Comparison of ENCODE assay signal across 7 mouse cellular contexts in the genomic region with DNA sequence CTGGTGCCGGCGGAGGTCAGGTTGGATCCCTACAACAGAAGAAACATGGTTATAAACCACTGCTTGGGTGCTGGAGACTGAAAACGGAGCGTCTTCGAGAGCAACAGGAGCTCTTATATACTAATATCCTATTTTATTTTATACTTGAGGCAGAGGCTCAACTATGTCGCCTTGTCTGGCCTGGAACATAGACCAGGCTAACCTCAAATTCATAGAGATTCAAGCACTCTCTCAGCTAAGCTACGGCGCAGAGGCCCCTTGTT. TPM values are rescaled to one million over a fixed set of nuclear protein-coding genes. Genes with fewer than 3 reads are reported as not detected.
DNase-seq lines count a peak whose midpoint lies in the region; ATAC-seq and TF ChIP-seq lines count a peak whose summit lies in the region.

No protein-coding gene starts in this region.

- H3K27ac ChIP-seq in lung, postnatal 0 days (ENCODE audit: low read length): no peak overlapping the region
- no peak overlapping the region for H3K27ac ChIP-seq in forebrain, embryonic 11.5 days (ENCODE audit: low read depth, low read length)
- H3K27ac ChIP-seq in liver, embryonic 11.5 days (ENCODE audit: low read depth, low read length): no peak overlapping the region
- H3K27ac ChIP-seq in stomach, embryonic 16.5 days (ENCODE audit: low read length): no peak overlapping the region

- WGBS in lung, postnatal 0 days: 37% methylated on average over 8 of the region's 8 CpGs
- WGBS in forebrain, embryonic 11.5 days: 67% methylated on average over 8 of the region's 8 CpGs
- 45% methylated on average over 8 of the region's 8 CpGs for WGBS in liver, embryonic 11.5 days
- 52% methylated on average over 8 of the region's 8 CpGs for WGBS in stomach, embryonic 16.5 days

- TF ChIP-seq CTCF in lung, postnatal 0 days (IDR thresholded peaks at IDR 0.05): no peak

- no peaks in the 10 kb centered on the region for H3K9me3 ChIP-seq in lung, postnatal 0 days (ENCODE audit: low read length)
- no peaks in the 10 kb centered on the region for H3K9me3 ChIP-seq in forebrain, embryonic 11.5 days (ENCODE audit: control insufficient read depth, low read length)
- H3K9me3 ChIP-seq in liver, embryonic 11.5 days (ENCODE audit: control insufficient read depth, low read length): no peaks in the 10 kb centered on the region
- H3K9me3 ChIP-seq in stomach, embryonic 16.5 days (replicated peaks; ENCODE audit: control insufficient read depth, low read length): peaks cover 4% of the 10 kb centered on the region; the same call in 1 of the 2 replicates

- TF ChIP-seq EP300 in lung, postnatal 0 days (IDR thresholded peaks at IDR 0.05): no peak

- peak overlapping the region; percentile 56 for H3K4me3 ChIP-seq in lung, postnatal 0 days (ENCODE audit: low read depth, low read length)
- H3K4me3 ChIP-seq in forebrain, embryonic 11.5 days (ENCODE audit: low read depth, low read length): peak overlapping the region; percentile 65
- H3K4me3 ChIP-seq in liver, embryonic 11.5 days (ENCODE audit: low read depth, low read length): peak overlapping the region; percentile 77
- peak overlapping the region; percentile 89 for H3K4me3 ChIP-seq in stomach, embryonic 16.5 days (replicated peaks; ENCODE audit: low read length)

- peak; percentile 37 for DNase-seq in lung, postnatal 0 days (ENCODE audit: low spot score)
- no peak for DNase-seq in lung, postnatal 25 days (ENCODE audit: low spot score)
- DNase-seq in forebrain, embryonic 11.5 days (ENCODE audit: low spot score): no peak
- DNase-seq in liver, embryonic 11.5 days (ENCODE audit: low spot score): no peak
- no peak for DNase-seq in spleen, postnatal 36 days (ENCODE audit: low spot score in 2 of 2)
- no peak for DNase-seq in layer of hippocampus, postnatal 36 days

- peak overlapping the region; percentile 62 for H3K9ac ChIP-seq in lung, postnatal 0 days (replicated peaks; ENCODE audit: low read depth)
- peak overlapping the region; percentile 77 for H3K9ac ChIP-seq in forebrain, embryonic 11.5 days (ENCODE audit: low read length)
- H3K9ac ChIP-seq in liver, embryonic 11.5 days (ENCODE audit: low read depth, low read length): peak overlapping the region; percentile 83
- peak overlapping the region; percentile 87 for H3K9ac ChIP-seq in stomach, embryonic 16.5 days (ENCODE audit: low read length)

- H3K4me1 ChIP-seq in lung, postnatal 0 days (ENCODE audit: insufficient read depth, low read depth, low read length): 0 out of 2 replicates have a peak, but pooled peaks cover 3% of the 10 kb centered on the region
- H3K4me1 ChIP-seq in forebrain, embryonic 11.5 days (replicated peaks; ENCODE audit: control insufficient read depth, insufficient read depth, low read length): no peaks in the 10 kb centered on the region
- peaks cover 3% of the 10 kb centered on the region; the same call in 1 of the 2 replicates for H3K4me1 ChIP-seq in liver, embryonic 11.5 days (replicated peaks; ENCODE audit: control insufficient read depth, insufficient read depth, low read length)
- H3K4me1 ChIP-seq in stomach, embryonic 16.5 days (ENCODE audit: control insufficient read depth, insufficient read depth, low read length): peaks cover 9% of the 10 kb centered on the region; the same call in 1 of the 2 replicates

- no peak for ATAC-seq in lung, postnatal 0 days
- ATAC-seq in forebrain, embryonic 11.5 days (replicated peaks; ENCODE audit: low FRiP score): no peak
- ATAC-seq in liver, embryonic 11.5 days (replicated peaks; ENCODE audit: low FRiP score): no peak
- ATAC-seq in stomach, embryonic 16.5 days (ENCODE audit: insufficient read depth, low FRiP score): no peak

- peaks cover 16% of the 10 kb centered on the region; the same call in 1 of the 2 replicates for H3K36me3 ChIP-seq in lung, postnatal 0 days (ENCODE audit: insufficient read depth, low read length)
- peaks cover 10% of the 10 kb centered on the region; the same call in 1 of the 2 replicates for H3K36me3 ChIP-seq in forebrain, embryonic 11.5 days (ENCODE audit: control insufficient read depth, insufficient read depth, low read length)
- peaks cover 16% of the 10 kb centered on the region for H3K36me3 ChIP-seq in liver, embryonic 11.5 days (ENCODE audit: control insufficient read depth, insufficient read depth, low read length)
- H3K36me3 ChIP-seq in stomach, embryonic 16.5 days (ENCODE audit: control insufficient read depth, insufficient read depth, low read length): peaks cover 6% of the 10 kb centered on the region; the same call in 1 of the 2 replicates

- no peaks in the 10 kb centered on the region for H3K27me3 ChIP-seq in lung, postnatal 0 days (replicated peaks; ENCODE audit: insufficient read depth, low read length)
- no peaks in the 10 kb centered on the region for H3K27me3 ChIP-seq in forebrain, embryonic 11.5 days (ENCODE audit: control insufficient read depth, insufficient read depth, low read length)
- no peaks in the 10 kb centered on the region for H3K27me3 ChIP-seq in liver, embryonic 11.5 days (replicated peaks; ENCODE audit: control insufficient read depth, insufficient read depth, low read length)
- no peaks in the 10 kb centered on the region for H3K27me3 ChIP-seq in stomach, embryonic 16.5 days (ENCODE audit: control insufficient read depth, insufficient read depth, low read length)

- peak overlapping the region; percentile 66 for H3K4me2 ChIP-seq in lung, postnatal 0 days (replicated peaks; ENCODE audit: low read depth, low read length)
- H3K4me2 ChIP-seq in forebrain, embryonic 11.5 days (ENCODE audit: low read depth, low read length, severe bottlenecking): peak overlapping the region; percentile 62
- peak overlapping the region; percentile 75 for H3K4me2 ChIP-seq in liver, embryonic 11.5 days
- H3K4me2 ChIP-seq in stomach, embryonic 16.5 days (ENCODE audit: low read depth, low read length): peak overlapping the region; percentile 80

RNA-seq across cellular contexts. Expression of gene Sumf2, which starts 0.7 kb away (rescaled TPM):
- 25.5 and 30.9 TPM in 2 replicates for polyA plus RNA-seq in lung, postnatal 0 days (2015; fragmentation: Nextera tagmentation; extraction: Ambion mirVana)
- 43.5 and 45.0 TPM in 2 replicates for polyA plus RNA-seq in forebrain, embryonic 11.5 days (2014; fragmentation: Nextera tagmentation; extraction: Ambion mirVana)
- polyA plus RNA-seq in liver, embryonic 11.5 days (2014; fragmentation: Nextera tagmentation; extraction: Ambion mirVana): 59.7 and 61.1 TPM in 2 replicates
- 43.4 and 47.0 TPM in 2 replicates for polyA plus RNA-seq in stomach, embryonic 16.5 days (2015; fragmentation: Nextera tagmentation; extraction: Ambion mirVana)
- 10 to 100 TPM; 20.4 to 21.5 TPM for total RNA-seq in layer of hippocampus, postnatal 36 days (2021)

RNA-seq across cellular contexts. Expression of gene Chchd2, which starts 39.8 kb away (rescaled TPM):
- 623 and 686 TPM in 2 replicates for polyA plus RNA-seq in lung, postnatal 0 days (2015; fragmentation: Nextera tagmentation; extraction: Ambion mirVana)
- polyA plus RNA-seq in forebrain, embryonic 11.5 days (2014; fragmentation: Nextera tagmentation; extraction: Ambion mirVana): 880 and 904 TPM in 2 replicates
- polyA plus RNA-seq in liver, embryonic 11.5 days (2014; fragmentation: Nextera tagmentation; extraction: Ambion mirVana): 991 and 1,008 TPM in 2 replicates
- 800 and 813 TPM in 2 replicates for polyA plus RNA-seq in stomach, embryonic 16.5 days (2015; fragmentation: Nextera tagmentation; extraction: Ambion mirVana)
- total RNA-seq in layer of hippocampus, postnatal 36 days (2021): 100 to 1,000 TPM; 437 to 493 TPM

RNA-seq across cellular contexts. Expression of gene Zbed5, which starts 48.0 kb away (rescaled TPM):
- 2.3 and 2.7 TPM in 2 replicates for polyA plus RNA-seq in lung, postnatal 0 days (2015; fragmentation: Nextera tagmentation; extraction: Ambion mirVana)
- 5.8 and 6.0 TPM in 2 replicates for polyA plus RNA-seq in forebrain, embryonic 11.5 days (2014; fragmentation: Nextera tagmentation; extraction: Ambion mirVana)
- polyA plus RNA-seq in liver, embryonic 11.5 days (2014; fragmentation: Nextera tagmentation; extraction: Ambion mirVana): 3.8 and 4.9 TPM in 2 replicates
- polyA plus RNA-seq in stomach, embryonic 16.5 days (2015; fragmentation: Nextera tagmentation; extraction: Ambion mirVana): 2.4 and 3.7 TPM in 2 replicates
- total RNA-seq in layer of hippocampus, postnatal 36 days (2021): 1 to 10 TPM; 4.5 to 4.9 TPM

RNA-seq across cellular contexts. Expression of gene Phkg1, which starts 50.9 kb away (rescaled TPM):
- 0.08 and 0.10 TPM in 2 replicates for polyA plus RNA-seq in lung, postnatal 0 days (2015; fragmentation: Nextera tagmentation; extraction: Ambion mirVana)
- polyA plus RNA-seq in forebrain, embryonic 11.5 days (2014; fragmentation: Nextera tagmentation; extraction: Ambion mirVana): 0.25 and 0.33 TPM in 2 replicates
- polyA plus RNA-seq in liver, embryonic 11.5 days (2014; fragmentation: Nextera tagmentation; extraction: Ambion mirVana): 0.22 and 0.29 TPM in 2 replicates
- polyA plus RNA-seq in stomach, embryonic 16.5 days (2015; fragmentation: Nextera tagmentation; extraction: Ambion mirVana): 0.11 and 0.41 TPM in 2 replicates
- 10 to 100 TPM; 23.0 to 23.1 TPM for total RNA-seq in layer of hippocampus, postnatal 36 days (2021)
